Mouse (Mus musculus) embryonic fibroblast, embryonic 13.5 days (primary cell): Measurements from ENCODE around the gene Olfr71. TPM values are rescaled to one million over a fixed set of nuclear protein-coding genes. Genes with fewer than 3 reads are reported as not detected.

Experiments
- H3K27ac ChIP-seq: 2 replicates; pipeline ENCODE4 v1.5.1; 2012; ENCODE audit warnings: low read length, control low read depth, inconsistent platforms; ENCODE audit not compliant: insufficient read depth
- H3K4me1 ChIP-seq: 2 replicates; pipeline ENCODE4 v1.6.1; 2011; ENCODE audit warnings: low read length; ENCODE audit not compliant: control insufficient read depth, insufficient read depth
- H3K4me3 ChIP-seq: 2 replicates; pipeline ENCODE4 v1.5.1; 2011; ENCODE audit warnings: mild to moderate bottlenecking, control low read depth, low read length; ENCODE audit not compliant: insufficient read depth
- CTCF ChIP-seq: IDR thresholded peaks from 2 replicates; pipeline ENCODE4 v1.5.1; 2011; ENCODE audit warnings: mild to moderate bottlenecking, control low read depth, low read length, moderate library complexity, borderline replicate concordance; ENCODE audit not compliant: insufficient read depth
- POLR2A ChIP-seq: IDR thresholded peaks from 2 replicates; pipeline ENCODE4 v1.6.1; 2011; ENCODE audit warnings: low read depth, mild to moderate bottlenecking, control low read depth, low read length, moderate library complexity
- polyA plus RNA-seq: library from polyadenylated mRNA; stranded (reverse); fragments of >200 nt; gene quantifications from 2 replicates; pipeline ENCODE4 v1.2.4, GENCODE M21; 2011; ENCODE audit warnings: low read depth; ENCODE audit not compliant: missing spikeins, insufficient read length

The Olfr71 gene
- polyA plus RNA-seq, 1 experiment = not detected

DNA sequence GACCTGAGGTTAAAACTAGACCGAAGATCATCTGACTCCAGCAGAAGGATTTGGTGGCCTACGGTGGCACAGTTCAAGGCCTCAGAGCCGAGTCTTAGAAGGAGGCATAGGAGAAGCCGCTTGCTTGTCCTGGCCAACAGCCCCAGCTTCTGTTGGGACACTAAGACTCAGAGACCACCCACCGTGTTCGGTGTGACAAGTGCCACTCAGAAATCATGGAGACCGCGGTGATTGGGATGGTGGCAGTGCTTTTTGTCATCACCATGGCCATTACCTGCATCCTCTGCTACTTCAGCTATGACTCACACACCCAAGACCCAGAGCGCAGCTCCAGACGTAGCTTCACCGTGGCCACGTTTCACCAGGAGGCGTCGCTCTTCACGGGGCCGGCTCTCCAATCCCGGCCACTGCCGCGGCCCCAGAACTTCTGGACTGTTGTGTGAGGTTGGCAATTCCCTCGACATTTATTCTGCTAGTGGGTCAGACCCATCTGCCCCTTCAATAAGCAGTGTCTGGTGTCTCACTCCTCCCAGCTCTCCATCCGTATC lies 20.8 kb upstream of the Olfr71 start:
- Histone ChIP-seq H3K4me1 (peaks cover 16% of the 10 kb centered on the region; the same call in 1 of the 2 replicates), H3K4me3 (no peak overlapping the region), H3K27ac (no peak overlapping the region)
- TF ChIP-seq CTCF = peak; percentile 3; the same call in 1 of the 2 replicates
- no peak for TF ChIP-seq POLR2A

DNA sequence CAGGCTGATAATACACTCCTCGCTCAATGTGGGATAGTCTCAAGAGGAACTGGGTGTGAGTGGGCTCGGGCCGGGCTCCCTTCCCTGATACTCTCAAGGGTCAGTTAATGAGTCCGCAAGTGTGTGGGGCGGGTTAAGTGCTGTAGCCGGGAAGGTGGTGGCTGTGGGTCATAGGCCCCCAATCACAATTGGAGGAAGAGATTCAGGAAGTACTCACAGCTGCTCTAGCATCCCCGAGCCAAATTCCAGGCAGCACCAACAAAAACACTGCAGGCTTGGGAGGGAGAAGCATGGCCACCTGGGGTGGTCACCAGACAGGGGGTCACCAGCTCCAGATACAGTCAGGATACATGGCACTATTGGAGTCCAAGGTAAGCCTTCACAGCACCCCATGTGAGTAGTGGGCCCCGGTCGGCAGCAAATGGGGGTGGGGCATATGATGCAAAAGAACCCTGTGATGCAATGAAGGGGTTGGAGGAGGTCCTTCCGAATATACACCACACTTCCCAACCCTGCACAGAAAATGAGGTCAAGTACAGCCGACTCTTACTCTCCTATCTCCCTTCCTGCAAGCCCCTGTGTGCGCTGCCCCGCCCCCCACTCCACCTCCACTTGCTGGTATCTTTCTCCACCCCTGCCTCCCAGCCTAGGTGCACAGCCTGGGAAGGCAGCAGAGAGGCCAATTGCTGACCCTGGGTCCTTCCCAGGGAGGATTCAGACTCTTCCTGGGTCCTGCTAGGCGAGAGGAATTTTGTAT lies 19.9 kb upstream of the Olfr71 start, which contains the start of gene Spaar:
Gene Spaar (plus strand): TSS at position 241 of the 757 bp plus-strand sequence.
- H3K27ac ChIP-seq = peak within 1 kb of the TSS; percentile 49
- H3K4me1 ChIP-seq = peaks cover 16% of the 10 kb centered on the region; the same call in 1 of the 2 replicates
- TF ChIP-seq POLR2A (no peak), CTCF (no peak)
- no peak within 1 kb of the TSS for H3K4me3 ChIP-seq

DNA sequence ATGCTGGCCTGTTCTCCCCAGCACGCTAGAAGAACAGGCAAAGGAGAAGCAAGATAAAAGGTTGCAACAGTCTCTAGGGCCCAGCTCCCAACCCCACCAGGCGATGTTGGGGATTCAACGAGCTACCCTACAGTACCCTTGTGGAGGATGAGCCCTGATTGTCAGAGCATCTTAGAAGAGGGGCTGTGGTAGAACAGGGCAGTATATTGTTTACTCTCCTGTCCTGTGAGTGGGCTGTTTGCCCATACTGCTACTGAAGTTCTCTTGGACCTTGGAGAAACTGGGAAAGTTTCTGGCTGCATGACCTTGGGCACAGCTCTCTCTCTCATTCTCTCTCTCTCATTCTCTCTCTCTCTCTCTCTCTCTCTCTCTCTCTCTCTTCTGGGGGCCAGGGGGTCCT lies 19.1 kb upstream of the Olfr71 start:
- no peak overlapping the region for H3K4me3 ChIP-seq
- H3K27ac ChIP-seq = peak overlapping the region; percentile 49
- H3K4me1 ChIP-seq = peaks cover 16% of the 10 kb centered on the region; the same call in 1 of the 2 replicates
- TF ChIP-seq POLR2A (no peak), CTCF (no peak)

DNA sequence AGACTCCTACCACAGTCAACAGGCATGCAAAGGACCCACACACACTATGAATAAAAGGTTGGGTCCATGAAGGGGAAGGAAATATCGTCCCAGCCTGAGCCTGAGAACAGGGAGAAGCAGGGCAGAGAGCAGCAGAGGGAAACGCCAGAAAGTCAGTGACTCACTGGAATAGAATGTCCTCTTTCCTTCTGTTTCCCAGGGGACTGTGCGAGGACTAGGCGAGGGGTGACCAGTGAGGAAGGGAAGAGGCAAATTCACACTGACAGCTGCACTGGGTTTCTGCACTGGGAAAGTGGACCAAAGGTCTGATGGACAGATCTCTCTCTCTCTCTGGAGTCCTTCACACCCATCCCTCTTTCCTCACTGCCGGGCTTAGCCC lies 18.5 kb upstream of the Olfr71 start:
- Histone ChIP-seq H3K4me3 (no peak overlapping the region), H3K27ac (peak overlapping the region; percentile 49), H3K4me1 (peaks cover 16% of the 10 kb centered on the region; the same call in 1 of the 2 replicates)
- TF ChIP-seq CTCF (no peak), POLR2A (no peak)

DNA sequence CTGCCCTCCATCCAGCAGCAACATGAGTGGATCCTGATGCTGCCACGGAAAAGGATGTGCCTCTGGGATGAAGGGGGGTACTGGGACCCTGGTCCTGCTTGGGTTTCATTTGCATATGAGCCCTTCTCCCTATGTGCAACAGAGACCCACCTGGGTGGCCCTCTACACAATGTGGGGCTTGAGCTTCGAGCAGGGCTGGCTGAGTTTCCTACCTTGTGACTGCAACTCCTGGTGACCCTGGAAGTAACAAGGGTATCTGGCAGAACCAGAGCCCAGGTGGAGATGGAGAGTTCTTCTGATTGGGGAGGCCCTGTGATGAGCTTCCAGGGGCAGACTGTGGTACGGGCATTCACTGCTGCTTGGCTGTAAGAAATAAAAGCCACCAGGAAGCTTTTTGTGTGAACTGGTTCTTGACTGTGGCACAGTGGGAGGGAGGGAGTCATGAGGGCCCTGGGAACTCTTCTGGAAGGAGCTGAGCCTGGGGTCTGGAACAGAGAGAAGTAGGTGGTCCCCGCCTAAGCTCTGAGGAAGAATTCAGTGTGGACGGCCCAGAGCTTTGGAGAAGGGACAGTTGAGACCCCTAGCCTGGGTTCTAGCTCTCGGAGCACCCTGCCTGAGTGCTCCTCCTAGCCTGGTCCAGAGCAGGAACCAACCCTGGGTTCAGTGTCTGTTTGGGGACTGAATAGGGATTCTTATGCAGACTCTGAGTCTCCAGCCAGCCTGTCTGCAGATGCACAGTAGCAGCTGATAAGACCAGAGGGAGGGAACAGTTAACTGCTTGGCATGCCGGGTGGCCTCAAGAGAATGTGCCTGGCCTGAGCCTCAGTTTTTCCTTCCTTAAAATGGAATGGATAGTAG lies 17.9 kb upstream of the Olfr71 start:
- H3K4me3 ChIP-seq = no peak overlapping the region
- no peak for TF ChIP-seq POLR2A
- TF ChIP-seq CTCF = no peak
- peak overlapping the region; percentile 49 for H3K27ac ChIP-seq
- H3K4me1 ChIP-seq = peaks cover 16% of the 10 kb centered on the region; the same call in 1 of the 2 replicates

DNA sequence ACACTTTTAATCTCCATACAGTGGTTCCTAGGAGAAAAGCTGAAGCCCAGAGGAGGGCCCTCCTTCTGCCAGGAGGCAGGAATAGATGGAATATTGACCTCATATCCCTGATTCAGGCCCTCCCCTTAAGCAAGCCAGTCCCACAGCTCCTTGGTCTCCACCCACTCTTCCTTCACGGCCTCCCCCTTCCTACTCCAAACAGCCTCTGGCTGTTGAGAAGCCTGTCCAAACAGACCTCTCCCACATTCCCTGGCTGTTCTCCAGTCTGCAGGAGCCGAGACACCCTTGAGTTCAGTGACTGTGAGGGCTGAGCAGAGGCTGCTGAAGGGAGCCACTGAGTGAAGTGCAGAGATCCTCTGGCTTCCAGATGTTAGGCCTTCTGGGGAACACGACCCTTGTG lies 16.9 kb upstream of the Olfr71 start, which contains the start of gene Hrct1:
Gene Hrct1 (plus strand): TSS at position 194 of the 400 bp plus-strand sequence.
- Histone ChIP-seq H3K4me1 (peaks cover 16% of the 10 kb centered on the region; the same call in 1 of the 2 replicates), H3K27ac (peak within 1 kb of the TSS; percentile 49), H3K4me3 (no peak within 1 kb of the TSS)
- TF ChIP-seq POLR2A (peak; percentile 31), CTCF (no peak)

DNA sequence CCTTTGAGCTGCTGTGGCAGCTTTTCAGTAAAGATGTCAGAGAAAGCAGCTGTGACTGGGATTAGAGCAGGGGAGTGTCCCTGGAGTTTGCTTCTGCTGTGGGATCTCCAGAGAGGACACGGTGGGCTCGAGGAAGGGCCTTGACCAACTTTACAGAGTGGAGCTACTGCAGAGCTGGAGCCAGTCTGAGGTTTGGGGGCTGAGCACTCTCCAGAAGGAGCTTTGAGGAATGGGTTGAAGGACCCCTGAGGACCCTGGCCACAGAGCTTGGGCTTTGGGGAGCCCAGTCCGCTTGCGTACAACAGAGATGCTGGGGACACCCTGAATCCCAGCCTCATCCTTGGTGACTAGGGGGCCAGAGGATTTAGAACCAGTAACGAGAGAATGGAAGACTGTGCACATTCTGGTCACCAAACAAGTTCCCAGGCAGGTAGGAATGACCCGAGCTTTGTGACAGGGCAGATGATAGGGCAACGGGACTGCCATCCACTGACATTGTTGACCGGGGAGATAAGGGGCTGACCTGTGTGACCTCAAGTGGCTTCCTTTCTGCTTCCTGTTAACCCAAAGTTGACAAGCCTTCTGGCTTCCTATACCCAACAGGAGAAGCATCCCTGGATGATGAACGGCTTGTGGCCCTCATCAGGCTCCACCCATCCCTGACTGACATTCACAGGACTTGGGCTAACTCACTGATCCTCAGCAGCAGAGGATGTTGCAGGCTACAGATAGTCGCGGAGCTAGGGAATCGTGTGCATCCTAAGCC lies 16.4 kb upstream of the Olfr71 start:
- H3K27ac ChIP-seq = no peak overlapping the region
- H3K4me3 ChIP-seq = no peak overlapping the region
- H3K4me1 ChIP-seq = peaks cover 16% of the 10 kb centered on the region; the same call in 1 of the 2 replicates
- no peak for TF ChIP-seq POLR2A
- no peak for TF ChIP-seq CTCF

DNA sequence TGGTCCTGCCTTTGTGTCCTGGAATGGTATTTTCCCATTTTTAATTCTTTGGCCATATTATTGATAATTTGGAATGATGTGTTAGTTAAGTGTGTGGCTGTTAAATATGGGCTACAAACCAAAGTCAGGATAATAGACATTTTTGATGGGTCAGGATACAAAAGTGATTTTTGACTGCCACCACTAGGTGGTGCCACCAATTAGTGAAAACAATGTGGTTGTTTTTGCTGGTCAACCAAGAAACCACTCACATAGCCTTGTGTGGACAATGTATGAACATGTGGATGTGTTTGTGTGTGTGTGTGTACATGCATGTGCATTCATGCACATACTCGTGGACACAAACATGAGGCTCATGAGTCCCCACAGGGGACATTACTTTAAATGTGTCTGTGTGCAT lies 14.7 kb upstream of the Olfr71 start:
- Histone ChIP-seq H3K4me1 (peaks cover 16% of the 10 kb centered on the region; the same call in 1 of the 2 replicates), H3K27ac (no peak overlapping the region), H3K4me3 (no peak overlapping the region)
- TF ChIP-seq POLR2A (no peak), CTCF (no peak)

DNA sequence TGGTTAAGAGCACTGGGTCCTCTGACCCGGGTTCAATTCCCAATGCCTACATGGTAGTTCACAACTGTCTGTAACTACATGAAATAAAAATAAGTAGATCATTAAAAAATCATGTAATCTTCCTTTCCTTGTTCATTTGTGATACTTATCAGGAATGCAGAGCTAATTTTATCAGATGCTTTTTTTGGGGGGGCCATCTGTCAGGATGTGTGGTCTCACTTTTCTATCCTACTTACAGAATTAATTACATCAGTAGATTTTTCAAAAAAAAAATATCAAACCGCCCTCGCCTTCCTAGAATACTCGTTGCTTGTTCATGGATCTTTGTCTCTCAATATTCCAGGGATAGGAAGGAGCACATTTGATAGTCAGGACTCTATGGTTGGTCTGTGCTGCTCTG lies 12.1 kb upstream of the Olfr71 start:
- 0 out of 2 replicates have a peak, but pooled peaks cover 4% of the 10 kb centered on the region for H3K4me1 ChIP-seq
- TF ChIP-seq POLR2A (no peak), CTCF (no peak)
- no peak overlapping the region for H3K27ac ChIP-seq
- no peak overlapping the region for H3K4me3 ChIP-seq
